Mouse (Mus musculus) spleen, postnatal 0 days (tissue): Measurements from ENCODE around the gene Zfyve21. TPM values are rescaled to one million over a fixed set of nuclear protein-coding genes. Genes with fewer than 3 reads are reported as not detected.

ENCODE experiments used
- polyA plus RNA-seq: library from polyadenylated mRNA; unstranded; fragments of >200 nt; fragmentation: Nextera tagmentation; extraction: Ambion mirVana; gene quantifications from 2 replicates; pipeline ENCODE4 v1.2.1, GENCODE M21; 2015

Gene Zfyve21
- polyA plus RNA-seq, result 39.6 and 45.0 TPM in 2 replicates

GRCm38 (mm10) chr12:111813766-111814617 lies at the start of gene Zfyve21, which contains the start of gene Xrcc3:
TSS of gene Zfyve21 (plus strand) at chr12:111814170.
TSS of gene Xrcc3 (minus strand) at chr12:111813873.

Other genes starting within 250 kb of the Zfyve21 start
- 26.0 and 28.7 TPM in 2 replicates for gene Mark3, start 239.6 kb upstream of the Zfyve21 start, polyA plus RNA-seq
- gene Ckb, start 141.8 kb upstream of the Zfyve21 start, polyA plus RNA-seq, result 58.0 and 73.0 TPM in 2 replicates
- 7.6 and 7.9 TPM in 2 replicates for gene Trmt61a, start 136.1 kb upstream of the Zfyve21 start, polyA plus RNA-seq
- 21.1 and 26.2 TPM in 2 replicates for gene Bag5, start 100.9 kb upstream of the Zfyve21 start, polyA plus RNA-seq
- 32.3 and 38.4 TPM in 2 replicates for gene Apopt1, start 100.9 kb upstream of the Zfyve21 start, polyA plus RNA-seq
- 28.5 and 36.9 TPM in 2 replicates for gene Klc1, start 55.3 kb upstream of the Zfyve21 start, polyA plus RNA-seq
- 4.7 TPM in 2 replicates for gene Xrcc3, start 297 bp upstream of the Zfyve21 start, polyA plus RNA-seq
- 4.9 and 7.1 TPM in 2 replicates for gene Ppp1r13b, start 93.9 kb downstream of the Zfyve21 start, polyA plus RNA-seq
- gene Atp5mpl, start 152.8 kb downstream of the Zfyve21 start, polyA plus RNA-seq, result 561 and 610 TPM in 2 replicates
- not detected in 2 replicates for gene Tdrd9, start 157.4 kb downstream of the Zfyve21 start, polyA plus RNA-seq
- not detected in 2 replicates for gene Rd3l, start 167.1 kb downstream of the Zfyve21 start, polyA plus RNA-seq